Mouse (Mus musculus) heart, embryonic 12.5 days (tissue): ENCODE data around the gene Ist1. TPM values are rescaled to one million over a fixed set of nuclear protein-coding genes. Genes with fewer than 3 reads are reported as not detected.

ENCODE experiments used
- ATAC-seq: fragments of 200-750 bp; cut with Nextera tagmentation; 2 replicates; pipeline ENCODE4 v1.8.0; 2017; ENCODE audit warnings: moderate TSS enrichment, moderate library complexity; ENCODE audit not compliant: insufficient number of reproducible peaks, low FRiP score
- H3K27ac ChIP-seq: fragments of 300-500 bp; sonication (generic); 2 replicates; pipeline ENCODE4 v1.5.1; 2016; ENCODE audit warnings: mild to moderate bottlenecking, moderate library complexity; ENCODE audit not compliant: poor library complexity, severe bottlenecking
- H3K27me3 ChIP-seq: fragments of 300-500 bp; sonication (generic); replicated peaks from 2 replicates; pipeline ENCODE4 v1.6.1; 2016; ENCODE audit warnings: mild to moderate bottlenecking, moderate library complexity
- H3K36me3 ChIP-seq: fragments of 300-500 bp; sonication (generic); 2 replicates; pipeline ENCODE4 v1.6.1; 2016; ENCODE audit warnings: mild to moderate bottlenecking, moderate library complexity
- H3K4me1 ChIP-seq: fragments of 300-500 bp; sonication (generic); replicated peaks from 2 replicates; pipeline ENCODE4 v1.6.1; 2016; ENCODE audit warnings: mild to moderate bottlenecking
- H3K4me2 ChIP-seq: fragments of 300-500 bp; sonication (generic); 2 replicates; pipeline ENCODE4 v1.6.1; 2016; ENCODE audit warnings: mild to moderate bottlenecking, moderate library complexity
- H3K4me3 ChIP-seq: fragments of 300-500 bp; sonication (generic); 2 replicates; pipeline ENCODE4 v1.5.1; 2016; ENCODE audit warnings: mild to moderate bottlenecking
- H3K9ac ChIP-seq: fragments of 300-500 bp; sonication (generic); 2 replicates; pipeline ENCODE4 v1.6.1; 2016; ENCODE audit warnings: mild to moderate bottlenecking, moderate library complexity
- H3K9me3 ChIP-seq: fragments of 300-500 bp; sonication (generic); replicated peaks from 2 replicates; pipeline ENCODE4 v1.6.1; 2016; ENCODE audit warnings: mild to moderate bottlenecking, moderate library complexity
- WGBS: fragments of 180-500 bp; shearing (Covaris S2); methylation state at CpG from one replicate; pipeline ENCODE4 v1.1.7; 2016; 5-methylcytosine and 5-hydroxymethylcytosine counted together
- polyA plus RNA-seq: library from polyadenylated mRNA; unstranded; fragments of >200 nt; fragmentation: Nextera tagmentation; extraction: Ambion mirVana; gene quantifications from 2 replicates; pipeline ENCODE4 v1.2.1, GENCODE M21; 2016

The Ist1 gene
- polyA plus RNA-seq, 1 experiment from 2014 or later, result 96.2 TPM

DNA sequence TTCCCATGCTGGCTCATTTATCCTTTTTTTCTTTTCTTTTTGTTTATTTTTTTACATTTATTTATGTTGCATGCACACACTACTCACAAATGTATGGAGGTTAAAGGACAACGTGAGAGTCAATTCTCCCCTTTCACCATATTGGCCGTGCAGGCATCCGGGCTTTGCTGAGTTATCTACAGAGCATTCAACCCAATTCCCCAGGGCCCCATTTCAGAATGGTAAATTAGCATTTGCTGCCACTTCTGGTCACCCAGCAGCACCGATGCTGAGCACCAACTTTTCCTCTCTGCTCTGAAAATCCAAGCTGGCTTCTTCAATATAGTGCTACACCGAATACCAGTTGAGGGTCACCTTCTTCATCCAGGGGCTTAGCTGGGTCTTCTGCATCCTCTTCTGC is 54.2 kb downstream of the Ist1 start:
- Histone ChIP-seq H3K9me3 (no peaks in the 10 kb centered on the region), H3K9ac (no peak overlapping the region), H3K27me3 (peaks cover 5% of the 10 kb centered on the region; the same call in 1 of the 2 replicates), H3K4me3 (no peak overlapping the region), H3K36me3 (no peaks in the 10 kb centered on the region), H3K4me1 (no peaks in the 10 kb centered on the region), H3K27ac (no peak overlapping the region), H3K4me2 (no peak overlapping the region)
- no peak for ATAC-seq
- 77% methylated on average over 5 of the region's 5 CpGs for WGBS

DNA sequence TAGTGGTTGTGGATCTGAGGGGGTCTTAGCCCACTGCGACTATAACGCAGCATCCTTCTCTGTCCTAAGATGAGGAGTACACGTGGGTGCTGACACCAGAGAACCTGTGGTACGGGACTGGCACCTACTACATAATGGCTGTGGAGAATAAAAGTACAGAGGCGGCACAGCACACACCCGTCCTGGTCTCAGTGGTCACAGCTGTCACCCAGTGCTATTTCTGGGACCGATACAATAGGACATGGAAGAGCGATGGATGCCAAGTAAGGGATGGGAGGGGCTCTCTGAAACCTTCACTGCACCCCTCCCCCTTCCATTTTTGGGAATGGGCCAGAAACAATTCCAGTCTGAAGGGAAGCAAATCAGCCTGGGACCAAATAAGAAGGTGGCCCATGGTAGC is 57.9 kb downstream of the Ist1 start:
- WGBS, result 82% methylated on average over 8 of the region's 8 CpGs
- no peak overlapping the region for H3K4me2 ChIP-seq
- H3K27me3 ChIP-seq, result peaks cover 5% of the 10 kb centered on the region; the same call in 1 of the 2 replicates
- no peak overlapping the region for H3K27ac ChIP-seq
- no peaks in the 10 kb centered on the region for H3K9me3 ChIP-seq
- no peak overlapping the region for H3K4me3 ChIP-seq
- H3K9ac ChIP-seq, result no peak overlapping the region
- no peak for ATAC-seq
- H3K36me3 ChIP-seq, result no peaks in the 10 kb centered on the region
- no peaks in the 10 kb centered on the region for H3K4me1 ChIP-seq

DNA sequence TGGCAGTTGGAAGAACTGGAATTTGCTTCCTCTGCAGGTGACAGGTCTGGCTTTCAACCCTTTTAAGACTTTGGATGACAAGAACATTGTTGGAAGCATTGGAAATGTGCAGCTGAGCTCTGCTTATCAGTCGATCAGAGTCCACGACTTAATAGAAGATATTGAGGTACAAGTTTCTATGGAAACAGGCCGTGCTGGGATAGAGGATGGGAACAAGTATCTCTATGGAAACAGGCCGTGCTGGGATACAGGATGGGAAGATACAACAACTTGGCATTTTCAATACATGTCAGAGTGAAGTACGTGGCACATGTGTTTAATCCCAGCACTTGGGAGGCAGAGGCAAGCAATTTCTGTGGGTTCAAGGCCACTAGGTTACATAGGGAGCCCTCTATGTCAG is 60.6 kb downstream of the Ist1 start:
- Histone ChIP-seq H3K9ac (no peak overlapping the region), H3K4me1 (no peaks in the 10 kb centered on the region), H3K36me3 (no peaks in the 10 kb centered on the region), H3K27ac (no peak overlapping the region), H3K4me3 (no peak overlapping the region), H3K4me2 (no peak overlapping the region), H3K9me3 (no peaks in the 10 kb centered on the region), H3K27me3 (0 out of 2 replicates have a peak, but pooled peaks cover 2% of the 10 kb centered on the region)
- ATAC-seq, result no peak
- WGBS, result 73% methylated on average over 5 of the region's 5 CpGs

DNA sequence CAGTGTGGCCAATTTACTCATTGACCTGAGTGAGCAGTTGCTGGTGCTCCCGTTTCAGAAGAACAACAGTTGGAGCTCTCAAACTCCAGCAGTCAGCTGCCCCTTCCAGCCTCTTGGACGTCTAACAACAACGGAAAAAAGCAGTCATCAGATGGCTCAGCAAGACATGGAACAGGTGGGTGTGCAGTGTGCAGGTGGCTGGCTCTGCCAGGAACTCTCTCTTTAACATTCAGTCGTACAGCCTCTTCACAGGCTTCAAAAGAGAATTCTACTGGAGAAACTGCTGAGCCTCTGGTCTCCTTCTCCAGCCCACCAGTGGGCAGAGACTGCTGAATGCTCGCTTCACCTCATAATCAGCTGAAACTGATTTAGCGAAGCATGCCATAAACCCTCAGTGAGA is 64.4 kb downstream of the Ist1 start:
- no peaks in the 10 kb centered on the region for H3K4me1 ChIP-seq
- no peak overlapping the region for H3K27ac ChIP-seq
- ATAC-seq, result no peak
- H3K4me3 ChIP-seq, result no peak overlapping the region
- H3K4me2 ChIP-seq, result no peak overlapping the region
- H3K9me3 ChIP-seq, result peaks cover 10% of the 10 kb centered on the region
- 0 out of 2 replicates have a peak, but pooled peaks cover 2% of the 10 kb centered on the region for H3K27me3 ChIP-seq
- WGBS, result 54% methylated on average over 6 of the region's 6 CpGs
- H3K36me3 ChIP-seq, result no peaks in the 10 kb centered on the region
- no peak overlapping the region for H3K9ac ChIP-seq

Other genes with a start within 250 kb of the Ist1 start
- 0.23 TPM in 1 of 2 replicates, not detected in the other for gene Pmfbp1, start 199.2 kb downstream of the Ist1 start, polyA plus RNA-seq
- gene Dhx38, start 127.4 kb downstream of the Ist1 start, polyA plus RNA-seq, result 19.5 and 19.8 TPM in 2 replicates
- 16.2 and 17.2 TPM in 2 replicates for gene Txnl4b, start 127.4 kb downstream of the Ist1 start, polyA plus RNA-seq
- 0.33 TPM in 1 of 2 replicates, not detected in the other for gene Hp, start 114.1 kb downstream of the Ist1 start, polyA plus RNA-seq
- 35.6 and 38.2 TPM in 2 replicates for gene Dhodh, start 84.6 kb downstream of the Ist1 start, polyA plus RNA-seq
- 0.05 and 0.32 TPM in 2 replicates for gene Pkd1l3, start 78.7 kb downstream of the Ist1 start, polyA plus RNA-seq
- 25.0 and 26.9 TPM in 2 replicates for gene Zfp821, start 12.3 kb upstream of the Ist1 start, polyA plus RNA-seq
- gene Atxn1l, start 44.5 kb upstream of the Ist1 start, polyA plus RNA-seq, result 8.1 and 8.8 TPM in 2 replicates
- 44.8 and 46.7 TPM in 2 replicates for gene Ap1g1, start 85.3 kb upstream of the Ist1 start, polyA plus RNA-seq
- 1.5 and 1.8 TPM in 2 replicates for gene Phlpp2, start 175.3 kb upstream of the Ist1 start, polyA plus RNA-seq